Mouse (Mus musculus) ES-E14 (cell line): ENCODE results near the gene Zfp87. TPM values are rescaled to one million over a fixed set of nuclear protein-coding genes. Genes with fewer than 3 reads are reported as not detected.

Source experiments
- DNase-seq: peaks from one replicate; pipeline ENCODE4 v3.0.0-alpha.2; 2013; ENCODE audit warnings: low read depth, low spot score
- H3K27ac ChIP-seq: 2 replicates; pipeline ENCODE4 v1.5.1; 2012; ENCODE audit warnings: low read depth, mild to moderate bottlenecking, low read length, moderate library complexity, mixed read lengths; ENCODE audit not compliant: poor library complexity, insufficient read depth, severe bottlenecking
- H3K36me3 ChIP-seq: 2 replicates; pipeline ENCODE4 v1.6.1; 2012; ENCODE audit warnings: mild to moderate bottlenecking, low read length, moderate library complexity, mixed read lengths; ENCODE audit not compliant: control insufficient read depth, poor library complexity, insufficient read depth, severe bottlenecking
- H3K4me1 ChIP-seq, 2 experiments: fragments of 150-350 bp in 1 of 2; sonication (generic) in 1 of 2; 2 replicates each; pipeline ENCODE4 v1.6.1; 2012; ENCODE audit warnings: low read length in 2 of 2, mild to moderate bottlenecking in 1 of 2, mixed read lengths in 1 of 2; ENCODE audit not compliant: control insufficient read depth in 2 of 2, insufficient read depth in 2 of 2, poor library complexity in 1 of 2
- H3K4me3 ChIP-seq, 2 experiments: fragments of 150-350 bp in 1 of 2; sonication (generic) in 1 of 2; 2 replicates each; pipeline ENCODE4 v1.5.1; 2012; ENCODE audit warnings: low read length in 2 of 2, low read depth in 1 of 2, mild to moderate bottlenecking in 1 of 2, mixed read lengths in 1 of 2; ENCODE audit not compliant: insufficient read depth in 1 of 2, poor library complexity in 1 of 2, severe bottlenecking in 1 of 2
- H3K9ac ChIP-seq: 2 replicates; pipeline ENCODE4 v1.6.1; 2012; ENCODE audit warnings: low read depth, mild to moderate bottlenecking, low read length, mixed read lengths; ENCODE audit not compliant: poor library complexity, insufficient read depth, severe bottlenecking
- H3K9me3 ChIP-seq: fragments of 150-350 bp; sonication (generic); 2 replicates; pipeline ENCODE4 v1.6.1; 2012; ENCODE audit warnings: low read depth, mild to moderate bottlenecking, low read length; ENCODE audit not compliant: control insufficient read depth, insufficient read depth
- CHD2 ChIP-seq: IDR thresholded peaks from 2 replicates; pipeline ENCODE4 v1.6.1; 2014; ENCODE audit warnings: mild to moderate bottlenecking, low read depth, low read length, inconsistent platforms
- HCFC1 ChIP-seq: IDR thresholded peaks from 2 replicates; pipeline ENCODE4 v1.6.1; 2012; ENCODE audit warnings: low read length, inconsistent platforms, borderline replicate concordance; ENCODE audit not compliant: insufficient read depth
- MAFK ChIP-seq: IDR thresholded peaks from 2 replicates; pipeline ENCODE4 v1.6.1; 2014; ENCODE audit warnings: mild to moderate bottlenecking, low read depth, low read length, inconsistent platforms; ENCODE audit not compliant: insufficient read depth
- ZC3H11A ChIP-seq: IDR thresholded peaks from 2 replicates; pipeline ENCODE4 v1.6.1; 2012; ENCODE audit warnings: low read depth, mild to moderate bottlenecking, inconsistent platforms, low read length, borderline replicate concordance
- ZNF384 ChIP-seq: IDR thresholded peaks from 2 replicates; pipeline ENCODE4 v1.6.1; 2012; ENCODE audit warnings: low read depth, low read length, inconsistent platforms
- in situ Hi-C, 2 experiments: fragments of 600-800 bp; cut with MboI; formaldehyde crosslinking; loops; one replicate each; pipeline ENCODE4 v1.15.1; 2025; ENCODE audit warnings: low sequenced_read_pairs in 2 of 2, inconsistent platforms in 1 of 2; ENCODE audit not compliant: unreplicated experiment in 2 of 2
- total RNA-seq: library from RNA; depleted of rRNA; stranded (reverse); fragments of 300-350 nt; gene quantifications from 2 replicates; pipeline ENCODE4 v1.2.3, GENCODE M21; 2012; rRNA removed

The Zfp87 gene
- total RNA-seq: 12.6 and 14.6 TPM in 2 replicates

DNA sequence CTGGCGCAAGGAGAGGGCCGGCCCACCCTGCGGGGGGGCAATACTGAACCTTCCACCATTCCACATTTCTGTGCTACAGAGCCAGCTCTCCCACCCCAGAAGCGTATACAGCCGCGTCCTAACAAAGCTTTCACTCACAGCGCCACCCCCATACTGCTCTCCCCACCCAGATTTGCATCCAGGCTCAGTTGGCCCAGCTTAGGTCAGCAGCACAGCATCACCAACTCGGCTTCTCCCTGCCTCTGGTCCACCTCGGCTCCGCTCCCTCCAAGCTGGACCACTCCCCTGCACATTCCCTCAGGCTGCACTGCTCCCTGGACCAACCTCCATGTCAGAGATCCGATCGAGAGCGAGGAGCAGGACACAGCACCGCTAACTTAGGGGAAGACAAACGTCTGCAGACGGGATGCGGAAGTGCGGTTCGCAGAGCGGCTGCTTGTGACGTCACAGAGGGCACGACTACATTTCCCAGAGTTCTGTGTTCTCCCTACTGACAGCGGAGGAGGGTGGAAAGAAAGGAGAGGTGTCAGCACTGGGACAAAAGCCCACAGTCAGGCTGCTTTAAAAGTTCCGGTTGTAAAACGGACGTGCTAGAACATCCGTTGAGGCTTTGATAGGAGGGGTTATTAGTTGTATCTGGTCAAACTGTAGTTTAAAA lies at the start of gene Zfp87, which contains the start of gene Gm26965:
Zfp87 (minus strand) TSS at position 425 of the 658 bp plus-strand sequence.
Gm26965 (minus strand) TSS at position 399 of the 658 bp plus-strand sequence.
- TF ChIP-seq ZC3H11A (no peak), MAFK (no peak), HCFC1 (peak; percentile 90), ZNF384 (no peak)
- Histone ChIP-seq H3K4me3 (peak within 1 kb of the TSS; percentile 92 to 98), H3K27ac (peak within 1 kb of the TSS; percentile 45; the same call in 1 of the 2 replicates), H3K9ac (peak within 1 kb of the TSS; percentile 80), H3K36me3 (no peaks in the 10 kb centered on the region), H3K4me1 (peaks cover 5 to 14% of the 10 kb centered on the region in 2 experiments; a peak in 3 of 4 replicates), H3K9me3 (no peaks in the 10 kb centered on the region)
- in situ Hi-C loops: no loop called here
- DNase-seq: peak; percentile 91

- no peaks in the 10 kb centered on the region for H3K4me1 ChIP-seq
Measured at GRCm38 (mm10) chr13:67572591-67573189, 46.7 kb upstream of the Zfp87 start.

DNA sequence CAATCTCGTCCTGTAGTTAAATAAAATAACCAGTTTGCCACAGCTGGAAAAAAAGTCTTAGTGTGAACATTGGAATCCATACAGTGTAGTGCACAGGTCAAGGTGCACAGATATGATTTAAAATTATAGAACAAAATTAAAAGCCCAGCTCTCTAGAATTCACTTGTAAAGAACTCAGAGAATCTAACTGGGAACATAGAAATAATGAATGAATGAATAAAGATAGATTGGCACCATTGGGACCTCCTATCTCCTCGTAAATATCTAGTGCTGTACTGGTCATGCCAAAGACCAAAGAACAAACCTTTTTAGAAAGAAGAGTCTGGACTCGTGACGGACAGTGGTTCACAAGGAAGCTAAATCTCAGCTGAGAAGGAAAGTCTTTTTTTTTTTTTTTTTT lies 27.8 kb upstream of the Zfp87 start, which contains the start of gene Zfp748:
Zfp748 (minus strand) TSS at position 101 of the 400 bp plus-strand sequence.
- Histone ChIP-seq H3K4me1 (no peaks in the 10 kb centered on the region; a peak in 1 of 4 replicates), H3K27ac (0 out of 2 replicates have a peak within 1 kb of the TSS, but pooled peaks have one; percentile 61), H3K9ac (peak within 1 kb of the TSS; percentile 90), H3K36me3 (no peaks in the 10 kb centered on the region), H3K9me3 (no peaks in the 10 kb centered on the region), H3K4me3 (peak within 1 kb of the TSS; percentile 85 to 96)
- no peak for DNase-seq
- in situ Hi-C loops: no loop called here
- TF ChIP-seq CHD2 (no peak), HCFC1 (no peak), MAFK (no peak), ZC3H11A (no peak), ZNF384 (no peak)

More at GRCm38 (mm10) chr13:67572591-67573189, 46.7 kb upstream of the Zfp87 start:
- no peaks in the 10 kb centered on the region for H3K9me3 ChIP-seq
- no peak overlapping the region for H3K27ac ChIP-seq
- H3K9ac ChIP-seq: no peak overlapping the region
- H3K36me3 ChIP-seq: no peaks in the 10 kb centered on the region
- DNase-seq: no peak
- H3K4me3 ChIP-seq: no peak overlapping the region
- TF ChIP-seq HCFC1 (no peak), CHD2 (no peak), ZNF384 (no peak), MAFK (no peak), ZC3H11A (no peak)
- in situ Hi-C loops: no loop called here

DNA sequence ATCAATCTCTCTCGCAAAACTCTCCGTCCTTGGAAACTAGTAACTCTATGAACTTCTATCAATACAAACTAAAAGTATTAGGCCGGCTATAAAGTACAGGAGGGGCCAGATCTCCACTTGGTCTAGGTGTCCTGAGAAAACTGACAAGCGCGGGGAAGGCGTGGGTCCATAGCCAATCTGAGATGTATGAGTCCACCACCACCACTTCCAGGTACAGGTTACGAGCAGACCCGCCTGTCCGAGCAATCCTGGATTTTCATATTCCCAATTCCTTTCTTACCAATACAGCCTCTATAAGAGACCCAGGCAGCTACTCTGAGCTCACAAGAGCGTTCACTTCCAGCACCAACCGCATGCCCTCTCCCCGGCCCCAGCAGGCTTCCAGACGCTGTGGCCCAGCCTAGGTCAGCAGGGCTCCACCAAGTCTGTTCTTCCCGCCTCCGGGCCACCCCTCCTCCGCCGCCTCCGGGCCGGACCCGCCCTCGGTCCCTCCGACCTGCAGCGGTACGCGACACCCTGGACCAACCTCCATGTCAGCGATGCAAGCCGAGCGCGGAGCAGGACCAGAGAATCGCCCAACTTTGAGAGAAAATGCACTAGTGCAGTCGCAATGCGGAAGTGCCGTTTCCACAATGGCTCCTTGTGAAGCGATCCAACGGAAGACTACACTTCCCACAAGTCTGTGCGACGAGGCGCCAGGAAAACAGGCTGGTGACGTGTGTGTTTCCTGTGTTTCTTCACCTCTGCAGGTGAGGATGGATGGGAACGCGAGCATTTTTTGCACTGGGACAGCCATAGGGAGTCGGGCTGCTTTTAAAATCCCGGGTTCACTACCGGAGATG lies 26.7 kb upstream of the Zfp87 start:
- Histone ChIP-seq H3K9ac (peak overlapping the region; percentile 90), H3K27ac (0 out of 2 replicates have a peak overlapping the region, but pooled peaks have one; percentile 61), H3K4me3 (peak overlapping the region; percentile 85 to 96), H3K4me1 (no peaks in the 10 kb centered on the region; a peak in 1 of 4 replicates), H3K36me3 (no peaks in the 10 kb centered on the region), H3K9me3 (no peaks in the 10 kb centered on the region)
- in situ Hi-C loops: no loop called here
- no peak for TF ChIP-seq ZNF384
- TF ChIP-seq CHD2: no peak; the same call in 1 of the 2 replicates
- TF ChIP-seq ZC3H11A: no peak
- TF ChIP-seq MAFK: 0 out of 2 replicates have a peak, but pooled peaks have one; percentile 13
- peak; percentile 91 for TF ChIP-seq HCFC1
- peak; percentile 86 for DNase-seq
